Mouse (Mus musculus): ENCODE measurements around the gene Stat1.

GRCm38 (mm10) chr1:52116441-52116840 lies 2.8 kb upstream of the Stat1 start:
- no peak for TF ChIP-seq CTCF (IDR thresholded peaks at IDR 0.05; ENCODE audit: borderline replicate concordance, control insufficient read depth, extremely low read depth, insufficient read depth, low read length, poor library complexity)
- TF ChIP-seq POLR2A (IDR thresholded peaks at IDR 0.05; ENCODE audit: control insufficient read depth, extremely low read depth, insufficient read depth, low read length, poor library complexity) = no peak
